Mouse (Mus musculus) lung, embryonic 14.5 days (tissue): ENCODE results near the gene Zswim3. TPM values are rescaled to one million over a fixed set of nuclear protein-coding genes. Genes with fewer than 3 reads are reported as not detected.
"Not testable (repeated sequence)": the region's sequence is repeated elsewhere in the genome, so short reads cannot be mapped to it uniquely, and the experiment has no call there.

Source experiments
- ATAC-seq: fragments of 200-750 bp; cut with Nextera tagmentation; 2 replicates; pipeline ENCODE4 v1.8.0; 2017; ENCODE audit warnings: mild to moderate bottlenecking, moderate TSS enrichment, moderate library complexity; ENCODE audit not compliant: insufficient read depth
- DNase-seq: peaks from one replicate; pipeline ENCODE4 v3.0.0-alpha.2; 2015
- H3K27ac ChIP-seq: fragments of 300-500 bp; sonication (generic); 2 replicates; pipeline ENCODE4 v1.5.1; 2014; ENCODE audit warnings: low read depth, mild to moderate bottlenecking, moderate library complexity
- H3K27me3 ChIP-seq: fragments of 300-500 bp; sonication (generic); 2 replicates; pipeline ENCODE4 v1.6.1; 2014; ENCODE audit warnings: low read length, control low read depth; ENCODE audit not compliant: insufficient read depth
- H3K36me3 ChIP-seq: fragments of 300-500 bp; sonication (generic); 2 replicates; pipeline ENCODE4 v1.6.1; 2014; ENCODE audit warnings: control low read depth; ENCODE audit not compliant: insufficient read depth
- H3K4me1 ChIP-seq: fragments of 300-500 bp; sonication (generic); 2 replicates; pipeline ENCODE4 v1.6.1; 2014; ENCODE audit warnings: antibody characterized with exemption, control low read depth; ENCODE audit not compliant: insufficient read depth
- H3K4me2 ChIP-seq: fragments of 300-500 bp; sonication (generic); 2 replicates; pipeline ENCODE4 v1.6.1; 2014; ENCODE audit warnings: mild to moderate bottlenecking
- H3K4me3 ChIP-seq: fragments of 300-500 bp; sonication (generic); 2 replicates; pipeline ENCODE4 v1.5.1; 2014; ENCODE audit warnings: low read depth, low read length
- H3K9ac ChIP-seq: fragments of 300-500 bp; sonication (generic); 2 replicates; pipeline ENCODE4 v1.6.1; 2014
- H3K9me3 ChIP-seq: fragments of 300-500 bp; sonication (generic); 2 replicates; pipeline ENCODE4 v1.6.1; 2016; ENCODE audit warnings: low read depth, low read length, control low read depth
- CTCF ChIP-seq: IDR thresholded peaks from 2 replicates; pipeline ENCODE4 v1.5.1; 2016; ENCODE audit warnings: antibody characterized with exemption, low read depth
- WGBS: fragments of 180-500 bp; shearing (Covaris S2); extraction: QIAGEN DNeasy Blood & Tissue Kit; methylation state at CpG from one replicate; pipeline ENCODE4 v1.1.7; 2014; 5-methylcytosine and 5-hydroxymethylcytosine counted together
- polyA plus RNA-seq: library from polyadenylated mRNA; unstranded; fragments of >200 nt; fragmentation: Nextera tagmentation; extraction: Ambion mirVana; gene quantifications from 2 replicates; pipeline ENCODE4 v1.2.1, GENCODE M21; 2014

Gene Zswim3
- polyA plus RNA-seq, 1 experiment from 2014 or later: 7.0 TPM

DNA sequence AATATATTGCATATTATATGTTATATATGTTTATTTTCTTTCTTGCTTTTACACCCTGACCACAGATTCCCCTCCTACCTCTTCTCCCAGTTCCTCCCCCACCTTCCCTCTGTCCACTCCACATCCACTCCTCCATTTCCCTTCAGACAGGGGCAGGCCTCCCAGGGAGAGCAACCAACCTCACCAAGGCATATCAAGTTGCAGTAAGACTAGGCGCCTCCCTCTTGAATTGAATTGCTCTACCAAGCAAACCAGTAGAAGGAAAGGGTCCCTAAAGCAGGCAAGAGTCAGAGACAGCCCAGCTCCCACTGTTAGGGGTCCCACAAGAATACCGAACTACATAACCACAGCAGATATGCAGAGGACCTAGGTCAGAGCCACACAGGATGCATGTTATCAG lies 54.3 kb downstream of the Zswim3 start:
- H3K4me1 ChIP-seq: peaks cover 32% of the 10 kb centered on the region
- no peak overlapping the region for H3K27ac ChIP-seq
- H3K36me3 ChIP-seq: no peaks in the 10 kb centered on the region
- H3K9ac ChIP-seq: no peak overlapping the region
- WGBS: 46% methylated on average over 2 of the region's 2 CpGs
- no peak overlapping the region for H3K4me3 ChIP-seq
- no peaks in the 10 kb centered on the region for H3K9me3 ChIP-seq
- no peak overlapping the region for H3K4me2 ChIP-seq
- no peak for TF ChIP-seq CTCF
- H3K27me3 ChIP-seq: peaks cover 6% of the 10 kb centered on the region; the same call in 1 of the 2 replicates
- DNase-seq (no peak), ATAC-seq (no peak)

DNA sequence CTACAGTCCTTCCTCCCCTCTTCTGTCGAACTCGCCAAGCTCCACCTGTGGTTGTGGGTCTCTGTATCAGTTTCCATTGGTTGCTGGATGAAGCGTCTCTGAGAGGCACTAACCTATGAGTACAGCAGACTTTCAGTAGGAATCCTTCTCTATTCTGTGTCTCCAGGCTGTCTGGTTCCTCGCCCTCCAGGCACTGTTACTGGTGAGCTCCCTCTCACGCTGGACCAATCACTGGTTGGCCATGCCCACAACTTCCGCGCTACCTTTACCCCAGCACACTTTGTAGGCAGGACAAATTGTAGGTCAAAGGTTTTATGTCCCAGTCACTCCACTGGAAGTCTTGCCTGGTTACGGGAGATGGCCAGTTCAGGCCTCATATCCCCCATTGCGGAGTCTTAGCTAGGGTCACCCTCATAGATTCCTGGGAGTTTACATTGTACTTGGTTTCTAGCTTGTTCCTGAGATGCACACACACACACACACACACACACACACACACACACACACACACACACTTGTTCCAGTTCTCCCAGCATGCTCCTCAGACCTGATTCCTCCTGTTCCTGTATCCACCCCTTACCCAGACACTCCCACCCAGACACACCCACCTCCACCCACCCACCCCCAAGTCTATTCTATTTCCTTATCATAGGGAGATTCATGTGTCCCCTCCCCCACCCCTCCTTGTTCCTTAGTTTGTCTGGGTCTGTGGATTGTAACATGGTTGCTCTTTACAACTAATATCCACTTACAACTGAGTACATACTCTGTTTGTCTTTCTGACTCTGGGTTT lies 54.9 kb downstream of the Zswim3 start:
- Histone ChIP-seq H3K4me1 (peaks cover 31% of the 10 kb centered on the region), H3K4me2 (no peak overlapping the region)

DNA sequence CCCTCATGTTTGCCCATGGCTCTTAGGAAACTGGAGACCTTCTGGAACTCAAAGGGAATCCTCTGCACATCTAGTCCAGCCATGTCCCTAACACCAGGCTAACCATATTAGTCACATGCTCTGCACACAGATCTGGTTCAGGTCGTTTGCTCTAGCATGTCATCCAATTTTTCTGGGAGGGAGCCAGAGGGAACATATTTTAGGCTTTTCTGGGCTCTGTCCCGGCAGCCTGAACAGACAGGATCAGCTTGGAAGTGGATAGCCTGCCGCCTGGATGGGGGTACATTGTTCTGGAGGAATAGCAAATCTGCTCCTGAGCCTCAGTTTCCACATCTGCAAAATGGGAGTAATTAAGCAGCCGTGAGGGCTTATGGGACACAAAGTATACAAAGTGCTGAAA lies 56.2 kb downstream of the Zswim3 start:
- Histone ChIP-seq H3K36me3 (no peaks in the 10 kb centered on the region), H3K9ac (no peak overlapping the region), H3K4me1 (peaks cover 29% of the 10 kb centered on the region), H3K27me3 (peaks cover 6% of the 10 kb centered on the region; the same call in 1 of the 2 replicates), H3K4me3 (no peak overlapping the region), H3K27ac (peak overlapping the region; percentile 87; the same call in 1 of the 2 replicates), H3K9me3 (no peaks in the 10 kb centered on the region), H3K4me2 (no peak overlapping the region)
- no peak for TF ChIP-seq CTCF
- ATAC-seq (no peak), DNase-seq (no peak)
- WGBS: 50% methylated on average over 4 of the region's 4 CpGs

More for the DNA sequence above, 54.9 kb downstream of the Zswim3 start:
- no peak overlapping the region for H3K9ac ChIP-seq
- no peaks in the 10 kb centered on the region for H3K36me3 ChIP-seq
- ATAC-seq: no peak
- H3K27me3 ChIP-seq: peaks cover 6% of the 10 kb centered on the region; the same call in 1 of the 2 replicates
- 60% methylated on average over 9 of the region's 9 CpGs for WGBS
- TF ChIP-seq CTCF: no peak
- H3K4me3 ChIP-seq: no peak overlapping the region
- H3K27ac ChIP-seq: no peak overlapping the region
- no peak for DNase-seq
- no peaks in the 10 kb centered on the region for H3K9me3 ChIP-seq

DNA sequence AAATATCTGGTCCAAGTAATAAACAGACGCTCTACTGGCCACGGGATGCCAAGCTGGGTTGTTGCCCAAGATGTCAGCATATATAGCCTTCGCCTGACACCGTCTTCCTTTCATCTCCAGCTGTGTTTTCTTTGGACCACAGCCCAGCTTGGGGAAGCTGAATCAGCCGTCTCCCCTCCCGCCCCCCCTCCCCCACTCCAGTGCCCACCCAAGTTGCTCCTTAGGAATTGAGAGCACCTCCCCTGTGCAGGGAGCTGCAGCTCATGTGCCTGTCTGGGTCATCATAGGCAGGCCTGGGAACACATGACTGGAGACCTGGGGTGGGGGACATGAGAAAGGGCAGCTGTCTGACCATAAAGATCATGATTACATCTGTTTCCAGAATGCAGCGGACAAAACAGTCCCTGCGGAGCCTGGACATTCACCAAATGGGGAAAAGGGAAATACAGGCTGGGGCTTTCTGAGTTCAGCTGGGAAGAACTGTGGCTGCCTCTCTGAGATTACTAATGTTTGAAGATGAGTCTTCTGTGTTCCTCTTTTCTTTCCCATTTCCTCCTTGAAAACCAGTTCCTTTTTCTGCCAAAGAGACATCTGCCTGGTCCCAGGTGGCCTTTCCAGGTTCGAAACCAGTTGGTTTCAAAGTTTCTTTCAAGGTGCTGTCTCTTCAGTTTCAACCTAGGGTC lies 57.4 kb downstream of the Zswim3 start:
- Histone ChIP-seq H3K9ac (no peak overlapping the region), H3K4me3 (no peak overlapping the region), H3K27ac (peak overlapping the region; percentile 87), H3K36me3 (no peaks in the 10 kb centered on the region), H3K9me3 (no peaks in the 10 kb centered on the region), H3K4me2 (peak overlapping the region; percentile 25; the same call in 1 of the 2 replicates), H3K27me3 (no peaks in the 10 kb centered on the region), H3K4me1 (peaks cover 30% of the 10 kb centered on the region)
- WGBS: 14% methylated on average over 9 of the region's 9 CpGs
- peak; percentile 99 for DNase-seq
- TF ChIP-seq CTCF: no peak
- peak; percentile 88 for ATAC-seq

DNA sequence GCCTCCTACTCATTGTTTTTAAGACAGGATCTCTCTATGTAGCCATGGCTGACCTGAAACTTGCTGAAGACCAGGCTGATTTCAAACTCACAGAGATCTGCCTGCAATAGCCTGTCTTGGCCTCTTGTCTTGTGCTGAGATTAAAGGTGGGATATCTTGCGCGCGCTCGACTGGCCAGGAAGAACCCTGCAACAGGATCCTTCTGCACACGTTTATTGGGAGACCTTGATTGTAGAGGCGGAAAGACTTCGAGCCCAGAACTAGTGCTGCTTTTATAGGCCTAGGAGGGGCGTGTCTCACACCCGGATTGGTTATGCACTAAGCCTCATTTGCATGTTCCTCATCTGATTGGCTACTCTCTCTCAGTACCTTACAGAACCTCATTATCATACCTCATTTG lies 58.5 kb downstream of the Zswim3 start:
- not testable (repeated sequence) for H3K9me3 ChIP-seq, H3K9ac ChIP-seq, ATAC-seq, H3K27ac ChIP-seq, H3K36me3 ChIP-seq, DNase-seq, H3K4me2 ChIP-seq, H3K27me3 ChIP-seq, H3K4me3 ChIP-seq
- peaks cover 31% of the 10 kb centered on the region for H3K4me1 ChIP-seq
- WGBS: 93% methylated on average over 9 of the region's 9 CpGs

DNA sequence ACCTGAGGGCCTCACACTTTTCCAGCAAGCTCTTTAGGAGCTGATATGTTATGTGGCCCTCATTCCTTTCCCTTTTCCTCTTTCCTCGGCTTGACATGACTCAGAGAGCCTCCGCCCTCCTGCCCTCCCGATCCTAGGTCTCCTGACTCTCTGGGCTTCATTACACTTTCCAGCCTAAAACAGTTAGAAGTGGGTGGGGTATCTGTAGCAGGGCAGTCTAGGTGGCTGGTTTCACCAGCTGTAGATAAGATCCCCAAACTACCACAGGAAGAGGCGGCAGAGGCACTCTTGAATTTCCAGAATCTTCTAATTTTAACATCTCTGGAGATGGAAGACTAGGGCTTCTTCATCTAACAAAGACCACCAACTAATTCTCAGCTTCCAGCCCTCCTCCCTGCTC lies 59.7 kb downstream of the Zswim3 start:
- ATAC-seq (no peak), DNase-seq (no peak)
- TF ChIP-seq CTCF: no peak
- Histone ChIP-seq H3K4me2 (no peak overlapping the region), H3K27me3 (no peaks in the 10 kb centered on the region), H3K4me3 (no peak overlapping the region), H3K4me1 (peaks cover 26% of the 10 kb centered on the region), H3K27ac (no peak overlapping the region), H3K9me3 (peaks cover 5% of the 10 kb centered on the region; the same call in 1 of the 2 replicates), H3K36me3 (no peaks in the 10 kb centered on the region), H3K9ac (no peak overlapping the region)
- 70% methylated on average over 4 of the region's 4 CpGs for WGBS
